In genomic region chrX:73432850-73433249, GRCm38 (mm10) we compare ENCODE assay signal across 33 mouse cellular contexts. TPM values are rescaled to one million over a fixed set of nuclear protein-coding genes. Genes with fewer than 3 reads are reported as not detected.
DNase-seq lines count a peak whose midpoint lies in the region; ATAC-seq and TF ChIP-seq lines count a peak whose summit lies in the region.
"Had no signal": no experiment of that assay in that cellular context is flagged by ENCODE, and none has a peak within 500 bp of the region (broad histone marks: within the 10 kb centered on the region; RNA-seq: fewer than 3 reads in every experiment).

No protein-coding gene starts in this region.

- no peaks in the 10 kb centered on the region for H3K36me3 ChIP-seq in lung, postnatal 0 days (ENCODE audit: insufficient read depth, low read length)
- no peaks in the 10 kb centered on the region for H3K36me3 ChIP-seq in stomach, embryonic 16.5 days (ENCODE audit: control insufficient read depth, insufficient read depth, low read length)
- H3K36me3 ChIP-seq: forebrain, embryonic 12.5 days; forebrain, embryonic 15.5 days had no signal

- H3K9ac ChIP-seq in lung, postnatal 0 days (replicated peaks; ENCODE audit: low read depth), result no peak overlapping the region
- H3K9ac ChIP-seq in stomach, embryonic 16.5 days (ENCODE audit: low read length), result no peak overlapping the region
- H3K9ac ChIP-seq: embryonic facial prominence, embryonic 13.5 days; forebrain, embryonic 12.5 days; forebrain, embryonic 15.5 days; heart, embryonic 13.5 days; hindbrain, embryonic 14.5 days had no signal

- WGBS in lung, postnatal 0 days, result 47% methylated on average over 4 of the region's 5 CpGs
- 63% methylated on average over 5 of the region's 5 CpGs for WGBS in lung, adult 2 months
- WGBS in stomach, embryonic 16.5 days, result 49% methylated on average over 5 of the region's 5 CpGs

- no peaks in the 10 kb centered on the region for H3K4me1 ChIP-seq in lung, postnatal 0 days (ENCODE audit: insufficient read depth, low read depth, low read length)
- no peaks in the 10 kb centered on the region for H3K4me1 ChIP-seq in lung, adult 2 months (ENCODE audit: control insufficient read depth, insufficient read depth, low read length)
- H3K4me1 ChIP-seq in stomach, embryonic 16.5 days (ENCODE audit: control insufficient read depth, insufficient read depth, low read length), result no peaks in the 10 kb centered on the region
- H3K4me1 ChIP-seq: embryonic facial prominence, embryonic 10.5 days; embryonic facial prominence, embryonic 13.5 days; forebrain, embryonic 12.5 days; forebrain, embryonic 15.5 days; heart, embryonic 10.5 days; heart, embryonic 13.5 days had no signal

- DNase-seq in lung, postnatal 0 days (ENCODE audit: low spot score), result peak; percentile 37
- no peak for DNase-seq in lung, adult 2 months
- DNase-seq in urinary bladder, postnatal 14 days (ENCODE audit: low spot score), result peak; percentile 37
- no peak for DNase-seq in urinary bladder, postnatal 10 days (ENCODE audit: low spot score)
- DNase-seq in gastrocnemius, postnatal 25 days, result no peak
- DNase-seq: adrenal gland, adult 8-10 months; adrenal gland, postnatal 25 days; cerebellum, adult 11-12 months; cerebellum, adult 8-10 months; cerebellum, postnatal 10 days; cerebellum, postnatal 36 days; embryo, embryonic 11 days; gastrocnemius, postnatal 36 days; heart, adult 2 months; heart, postnatal 14 days; heart, postnatal 4 days had no signal

- ATAC-seq in lung, postnatal 0 days, result peak; percentile 77
- 0 out of 2 replicates have a peak, but pooled peaks have one; percentile 73 for ATAC-seq in stomach, embryonic 16.5 days (ENCODE audit: insufficient read depth, low FRiP score)
- ATAC-seq: CD4-positive, CD25-positive, alpha-beta regulatory T cell, adult 4 months; forebrain, embryonic 15.5 days had no signal

- H3K27ac ChIP-seq in lung, postnatal 0 days (ENCODE audit: low read length), result no peak overlapping the region
- H3K27ac ChIP-seq in stomach, embryonic 16.5 days (ENCODE audit: low read length), result no peak overlapping the region
- H3K27ac ChIP-seq: embryonic facial prominence, embryonic 10.5 days; embryonic facial prominence, embryonic 13.5 days; forebrain, embryonic 12.5 days; forebrain, embryonic 15.5 days; heart, adult 2 months; heart, embryonic 10.5 days; heart, embryonic 13.5 days; hindbrain, embryonic 14.5 days had no signal

- TF ChIP-seq EP300 in lung, postnatal 0 days (IDR thresholded peaks at IDR 0.05), result no peak

- TF ChIP-seq CTCF in lung, postnatal 0 days (IDR thresholded peaks at IDR 0.05), result no peak
- TF ChIP-seq CTCF in lung, adult 2 months (IDR thresholded peaks at IDR 0.05; ENCODE audit: insufficient read depth, low read length), result no peak

- no peak for TF ChIP-seq POLR2A in lung, adult 2 months (IDR thresholded peaks at IDR 0.05; ENCODE audit: borderline replicate concordance, extremely low read depth, low read depth, low read length)

- no peaks in the 10 kb centered on the region for H3K27me3 ChIP-seq in lung, postnatal 0 days (replicated peaks; ENCODE audit: insufficient read depth, low read length)
- no peaks in the 10 kb centered on the region for H3K27me3 ChIP-seq in stomach, embryonic 16.5 days (ENCODE audit: control insufficient read depth, insufficient read depth, low read length)
- H3K27me3 ChIP-seq: forebrain, embryonic 12.5 days; forebrain, embryonic 15.5 days had no signal

- no peak overlapping the region for H3K4me3 ChIP-seq in lung, postnatal 0 days (ENCODE audit: low read depth, low read length)
- H3K4me3 ChIP-seq in lung, adult 2 months (replicated peaks; ENCODE audit: extremely low read depth, low read depth, low read length), result no peak overlapping the region
- no peak overlapping the region for H3K4me3 ChIP-seq in stomach, embryonic 16.5 days (replicated peaks; ENCODE audit: low read length)
- H3K4me3 ChIP-seq: embryonic facial prominence, embryonic 10.5 days; embryonic facial prominence, embryonic 13.5 days; erythroblast, embryonic 14.5 days; forebrain, embryonic 12.5 days; forebrain, embryonic 15.5 days; heart, adult 2 months; heart, embryonic 10.5 days; heart, embryonic 13.5 days had no signal

- no peaks in the 10 kb centered on the region for H3K9me3 ChIP-seq in lung, postnatal 0 days (ENCODE audit: low read length)
- H3K9me3 ChIP-seq in stomach, embryonic 16.5 days (replicated peaks; ENCODE audit: control insufficient read depth, low read length), result no peaks in the 10 kb centered on the region
- H3K9me3 ChIP-seq: embryonic facial prominence, embryonic 10.5 days; embryonic facial prominence, embryonic 13.5 days; forebrain, embryonic 12.5 days; forebrain, embryonic 15.5 days; heart, embryonic 10.5 days; heart, embryonic 13.5 days had no signal

- no peak overlapping the region for H3K4me2 ChIP-seq in lung, postnatal 0 days (replicated peaks; ENCODE audit: low read depth, low read length)
- no peak overlapping the region for H3K4me2 ChIP-seq in stomach, embryonic 16.5 days (ENCODE audit: low read depth, low read length)
- H3K4me2 ChIP-seq: embryonic facial prominence, embryonic 13.5 days; forebrain, embryonic 12.5 days; forebrain, embryonic 15.5 days; heart, embryonic 13.5 days; hindbrain, embryonic 14.5 days had no signal

RNA-seq across cellular contexts. Expression of gene Trex2, which starts 2.3 kb away (rescaled TPM):
- 0.27 TPM in 1 of 2 replicates, not detected in the other for polyA plus RNA-seq in lung, postnatal 0 days (2015; fragmentation: Nextera tagmentation; extraction: Ambion mirVana)
- 1.1 and 115 TPM in 2 replicates for polyA plus RNA-seq in lung, adult 2 months (2012; rRNA removed)
- polyA plus RNA-seq in stomach, embryonic 16.5 days (2015; fragmentation: Nextera tagmentation; extraction: Ambion mirVana), result 12.3 and 24.8 TPM in 2 replicates
- not detected for total RNA-seq in gastrocnemius, postnatal 25 days (2021)
- total RNA-seq: adrenal gland, postnatal 25 days; gastrocnemius, adult 8-10 months; gastrocnemius, postnatal 36 days; granulocyte monocyte progenitor cell, adult 5-6 weeks; heart, adult 2 months; heart, postnatal 14 days; heart, postnatal 4 days; MEL had no signal
- polyA plus RNA-seq: C2C12; CD4-positive, CD25-positive, alpha-beta regulatory T cell, adult 4 months; cortical plate, adult 2 months; embryonic facial prominence, embryonic 10.5 days; erythroblast, embryonic 14.5 days; forebrain, embryonic 12.5 days; forebrain, embryonic 15.5 days; heart, adult 2 months; heart, embryonic 10.5 days; heart, embryonic 13.5 days; heart, embryonic 16.5 days; hindbrain, embryonic 11.5 days; hindbrain, embryonic 14.5 days had no signal

RNA-seq across cellular contexts. Expression of gene Zfp92, which starts 22.0 kb away (rescaled TPM):
- 0.07 TPM in 1 of 2 replicates, not detected in the other for polyA plus RNA-seq in lung, postnatal 0 days (2015; fragmentation: Nextera tagmentation; extraction: Ambion mirVana)
- polyA plus RNA-seq in lung, adult 2 months (2012; rRNA removed), result 0.06 and 0.32 TPM in 2 replicates
- 0.11 and 0.30 TPM in 2 replicates for polyA plus RNA-seq in stomach, embryonic 16.5 days (2015; fragmentation: Nextera tagmentation; extraction: Ambion mirVana)
- under 1 TPM in 1 of 2 experiments, not detected in 1; 0.05 TPM for total RNA-seq in gastrocnemius, postnatal 25 days (2021)
- total RNA-seq: gastrocnemius, adult 8-10 months; granulocyte monocyte progenitor cell, adult 5-6 weeks; heart, adult 2 months; heart, postnatal 14 days; heart, postnatal 4 days; MEL had no signal
- polyA plus RNA-seq: erythroblast, embryonic 14.5 days; heart, adult 2 months; heart, embryonic 13.5 days; heart, embryonic 16.5 days had no signal

RNA-seq across cellular contexts. Expression of gene Haus7, which starts 26.0 kb away (rescaled TPM):
- polyA plus RNA-seq in lung, postnatal 0 days (2015; fragmentation: Nextera tagmentation; extraction: Ambion mirVana), result 31.8 and 32.3 TPM in 2 replicates
- 9.2 and 14.1 TPM in 2 replicates for polyA plus RNA-seq in lung, adult 2 months (2012; rRNA removed)
- polyA plus RNA-seq in stomach, embryonic 16.5 days (2015; fragmentation: Nextera tagmentation; extraction: Ambion mirVana), result 49.6 and 50.9 TPM in 2 replicates
- total RNA-seq in gastrocnemius, postnatal 25 days (2021), result 10 to 100 TPM in 1 of 2 experiments, 1 to 10 TPM in 1; 9.8 to 13.3 TPM

RNA-seq across cellular contexts. Expression of gene Gm18336, which starts 34.3 kb away (rescaled TPM):
- polyA plus RNA-seq in lung, postnatal 0 days (2015; fragmentation: Nextera tagmentation; extraction: Ambion mirVana), result not detected in 2 replicates
- 0.05 TPM in 1 of 2 replicates, not detected in the other for polyA plus RNA-seq in lung, adult 2 months (2012; rRNA removed)
- polyA plus RNA-seq in stomach, embryonic 16.5 days (2015; fragmentation: Nextera tagmentation; extraction: Ambion mirVana), result not detected in 2 replicates
- not detected for total RNA-seq in gastrocnemius, postnatal 25 days (2021)
- total RNA-seq: adrenal gland, adult 8-10 months; adrenal gland, postnatal 25 days; gastrocnemius, adult 8-10 months; gastrocnemius, postnatal 36 days; granulocyte monocyte progenitor cell, adult 5-6 weeks; heart, adult 2 months; heart, postnatal 14 days; heart, postnatal 4 days had no signal
- polyA plus RNA-seq: C2C12; CD4-positive, CD25-positive, alpha-beta regulatory T cell, adult 4 months; embryonic facial prominence, embryonic 10.5 days; embryonic facial prominence, embryonic 13.5 days; erythroblast, embryonic 14.5 days; forebrain, embryonic 12.5 days; forebrain, embryonic 15.5 days; heart, adult 2 months; heart, embryonic 10.5 days; heart, embryonic 13.5 days; heart, embryonic 16.5 days; hindbrain, embryonic 11.5 days; hindbrain, embryonic 14.5 days had no signal

RNA-seq across cellular contexts. Expression of gene Bgn, which starts 50.6 kb away (rescaled TPM):
- polyA plus RNA-seq in lung, postnatal 0 days (2015; fragmentation: Nextera tagmentation; extraction: Ambion mirVana), result 175 and 176 TPM in 2 replicates
- polyA plus RNA-seq in lung, adult 2 months (2012; rRNA removed), result 656 and 780 TPM in 2 replicates
- 87.2 and 114 TPM in 2 replicates for polyA plus RNA-seq in stomach, embryonic 16.5 days (2015; fragmentation: Nextera tagmentation; extraction: Ambion mirVana)
- total RNA-seq in gastrocnemius, postnatal 25 days (2021), result 100 to 1,000 TPM; 116 to 139 TPM
- total RNA-seq: granulocyte monocyte progenitor cell, adult 5-6 weeks; MEL had no signal
- polyA plus RNA-seq: CD4-positive, CD25-positive, alpha-beta regulatory T cell, adult 4 months had no signal

Comparison
In these comparisons a context has a peak if more than half of its experiments do, and no peak if none do; other contexts are left out.
1. DNase-seq: peak in lung, postnatal 0 days (single experiment) and urinary bladder, postnatal 14 days (single experiment); none in lung, adult 2 months (single experiment), urinary bladder, postnatal 10 days (single experiment) and gastrocnemius, postnatal 25 days (single experiment).